Mouse (Mus musculus) bone marrow, adult 2 months (tissue): ENCODE measurements around the gene Tcl1b4.

ENCODE experiments used
- CTCF ChIP-seq: fragments of 200-500 bp; IDR thresholded peaks from 2 replicates; pipeline ENCODE4 v1.5.1; 2011; ENCODE audit warnings: low read length, control low read depth; ENCODE audit not compliant: control insufficient read depth, insufficient read depth
- POLR2A ChIP-seq: fragments of 200-500 bp; IDR thresholded peaks from 2 replicates; pipeline ENCODE4 v1.6.1; 2011; ENCODE audit warnings: low read depth, mild to moderate bottlenecking, control low read depth, low read length, borderline replicate concordance; ENCODE audit not compliant: control insufficient read depth

DNA sequence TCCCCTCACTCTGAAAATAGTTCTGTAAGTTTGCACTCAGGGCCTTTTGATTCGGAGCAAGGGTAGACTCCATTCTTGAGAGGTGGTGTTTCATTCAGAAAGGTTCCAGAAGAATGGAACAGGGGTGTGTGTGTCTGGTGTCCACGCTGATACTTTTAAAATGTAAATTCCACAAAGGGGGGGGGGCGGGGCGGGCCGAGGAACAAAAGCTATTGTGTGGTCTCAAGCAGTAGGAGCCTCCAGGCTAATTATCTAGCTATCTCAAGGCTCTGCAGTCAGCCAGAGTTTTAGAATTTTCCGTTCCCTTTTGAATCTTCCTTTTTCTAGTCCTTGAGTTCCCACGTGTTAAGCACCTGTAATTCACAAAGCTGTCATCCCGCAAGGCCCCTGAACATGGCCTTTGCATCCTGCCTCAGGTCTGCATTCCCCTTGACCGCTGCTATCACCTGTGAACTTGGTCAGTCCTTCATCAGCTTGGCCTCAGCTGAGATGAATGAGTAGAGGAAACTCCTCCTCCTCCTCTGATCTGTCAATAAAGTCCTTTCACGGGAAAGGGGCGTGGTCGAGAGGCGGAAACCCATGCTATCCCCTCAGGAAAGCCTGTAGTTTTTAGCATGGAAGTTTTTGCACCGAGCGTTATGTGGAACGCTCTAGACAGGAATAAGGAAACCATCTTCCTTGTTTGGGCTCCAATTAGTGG, 23.0 kb downstream of the Tcl1b4 start:
- TF ChIP-seq CTCF (no peak), POLR2A (no peak)
